Mouse (Mus musculus) lung, embryonic 16.5 days (tissue): ENCODE results near the gene Maml2. TPM values are rescaled to one million over a fixed set of nuclear protein-coding genes. Genes with fewer than 3 reads are reported as not detected.

Experiments used
- ATAC-seq: fragments of 200-750 bp; cut with Nextera tagmentation; 2 replicates; pipeline ENCODE4 v1.8.0; 2017; ENCODE audit warnings: low read depth, mild to moderate bottlenecking, moderate library complexity
- H3K27ac ChIP-seq: fragments of 300-500 bp; sonication (generic); 2 replicates; pipeline ENCODE4 v1.5.1; 2014; ENCODE audit warnings: mild to moderate bottlenecking, control low read depth, low read length
- H3K27me3 ChIP-seq: fragments of 300-500 bp; sonication (generic); 2 replicates; pipeline ENCODE4 v1.6.1; 2014; ENCODE audit warnings: low read depth, low read length, mixed read lengths; ENCODE audit not compliant: control insufficient read depth, insufficient read depth
- H3K36me3 ChIP-seq: fragments of 300-500 bp; sonication (generic); 2 replicates; pipeline ENCODE4 v1.6.1; 2014; ENCODE audit warnings: low read length; ENCODE audit not compliant: control insufficient read depth, insufficient read depth
- H3K4me1 ChIP-seq: fragments of 300-500 bp; sonication (generic); replicated peaks from 2 replicates; pipeline ENCODE4 v1.6.1; 2014; ENCODE audit warnings: low read length, mixed read lengths; ENCODE audit not compliant: control insufficient read depth, insufficient read depth
- H3K4me2 ChIP-seq: fragments of 300-500 bp; sonication (generic); 2 replicates; pipeline ENCODE4 v1.6.1; 2014; ENCODE audit warnings: low read depth, low read length, control low read depth
- H3K4me3 ChIP-seq: fragments of 300-500 bp; sonication (generic); 2 replicates; pipeline ENCODE4 v1.5.1; 2014; ENCODE audit warnings: mild to moderate bottlenecking, low read length, control low read depth
- H3K9ac ChIP-seq: fragments of 300-500 bp; sonication (generic); 2 replicates; pipeline ENCODE4 v1.6.1; 2014; ENCODE audit warnings: low read length, control low read depth
- H3K9me3 ChIP-seq: fragments of 300-500 bp; sonication (generic); 2 replicates; pipeline ENCODE4 v1.6.1; 2016; ENCODE audit warnings: low read length; ENCODE audit not compliant: control insufficient read depth
- WGBS: fragments of 180-500 bp; shearing (Covaris S2); extraction: QIAGEN DNeasy Blood & Tissue Kit; methylation state at CpG from one replicate; pipeline ENCODE4 v1.1.7; 2014; 5-methylcytosine and 5-hydroxymethylcytosine counted together
- polyA plus RNA-seq: library from polyadenylated mRNA; unstranded; fragments of >200 nt; fragmentation: Nextera tagmentation; extraction: Ambion mirVana; gene quantifications from 2 replicates; pipeline ENCODE4 v1.2.1, GENCODE M21; 2015

The Maml2 gene
- polyA plus RNA-seq, 1 experiment from 2014 or later = 15.3 TPM

- Histone ChIP-seq H3K27ac (no peak overlapping the region), H3K9ac (no peak overlapping the region)
- WGBS = 77% methylated on average over 3 of the region's 3 CpGs
These were observed 258.9 kb downstream of the Maml2 start for GRCm38 (mm10) chr9:13556696-13557095.

GRCm38 (mm10) chr9:13558811-13559372 is 261.1 kb downstream of the Maml2 start:
- H3K4me2 ChIP-seq = no peak overlapping the region
- 54% methylated on average over 4 of the region's 4 CpGs for WGBS
- no peak for ATAC-seq
- H3K9me3 ChIP-seq = no peaks in the 10 kb centered on the region
- no peaks in the 10 kb centered on the region for H3K27me3 ChIP-seq
- H3K36me3 ChIP-seq = no peaks in the 10 kb centered on the region
- H3K27ac ChIP-seq = no peak overlapping the region
- no peak overlapping the region for H3K4me3 ChIP-seq
- peaks cover 13% of the 10 kb centered on the region for H3K4me1 ChIP-seq
- H3K9ac ChIP-seq = no peak overlapping the region

More at GRCm38 (mm10) chr9:13556696-13557095, 258.9 kb downstream of the Maml2 start:
- Histone ChIP-seq H3K36me3 (no peaks in the 10 kb centered on the region), H3K27me3 (no peaks in the 10 kb centered on the region), H3K4me3 (no peak overlapping the region), H3K4me1 (0 out of 2 replicates have a peak, but pooled peaks cover 2% of the 10 kb centered on the region), H3K9me3 (no peaks in the 10 kb centered on the region), H3K4me2 (no peak overlapping the region)
- ATAC-seq = no peak

- no peaks in the 10 kb centered on the region for H3K27me3 ChIP-seq
- WGBS = 71% methylated on average over 9 of the region's 9 CpGs
- no peak overlapping the region for H3K4me3 ChIP-seq
- H3K9me3 ChIP-seq = no peaks in the 10 kb centered on the region
- H3K27ac ChIP-seq = no peak overlapping the region
- H3K4me2 ChIP-seq = no peak overlapping the region
- no peak for ATAC-seq
- no peak overlapping the region for H3K9ac ChIP-seq
- H3K4me1 ChIP-seq = peaks cover 17% of the 10 kb centered on the region
- H3K36me3 ChIP-seq = no peaks in the 10 kb centered on the region
These were observed 262.9 kb downstream of the Maml2 start for GRCm38 (mm10) chr9:13560651-13561050.

GRCm38 (mm10) chr9:13561335-13561734 is 263.6 kb downstream of the Maml2 start:
- H3K4me1 ChIP-seq = peaks cover 17% of the 10 kb centered on the region

GRCm38 (mm10) chr9:13563475-13564414 is 266.0 kb downstream of the Maml2 start:
- H3K36me3 ChIP-seq = no peaks in the 10 kb centered on the region
- no peaks in the 10 kb centered on the region for H3K9me3 ChIP-seq
- peak overlapping the region; percentile 74 for H3K27ac ChIP-seq
- H3K4me1 ChIP-seq = peaks cover 17% of the 10 kb centered on the region
- no peaks in the 10 kb centered on the region for H3K27me3 ChIP-seq
- H3K4me3 ChIP-seq = no peak overlapping the region
- ATAC-seq = peak; percentile 83
- peak overlapping the region; percentile 31; the same call in 1 of the 2 replicates for H3K9ac ChIP-seq
- H3K4me2 ChIP-seq = peak overlapping the region; percentile 19; the same call in 1 of the 2 replicates
- WGBS = 15% methylated on average over 10 of the region's 10 CpGs

More at GRCm38 (mm10) chr9:13561335-13561734, 263.6 kb downstream of the Maml2 start:
- Histone ChIP-seq H3K9me3 (no peaks in the 10 kb centered on the region), H3K27me3 (no peaks in the 10 kb centered on the region), H3K36me3 (no peaks in the 10 kb centered on the region), H3K4me3 (no peak overlapping the region), H3K9ac (no peak overlapping the region), H3K27ac (no peak overlapping the region), H3K4me2 (no peak overlapping the region)
- WGBS = 100% methylated on average over 1 of the region's 1 CpGs
- ATAC-seq = no peak

- no peak overlapping the region for H3K9ac ChIP-seq
- H3K4me2 ChIP-seq = no peak overlapping the region
- 63% methylated on average over 11 of the region's 11 CpGs for WGBS
These were observed 267.7 kb downstream of the Maml2 start for GRCm38 (mm10) chr9:13565343-13566019.

GRCm38 (mm10) chr9:13566154-13566885 is 268.6 kb downstream of the Maml2 start:
- no peaks in the 10 kb centered on the region for H3K9me3 ChIP-seq
- H3K27me3 ChIP-seq = no peaks in the 10 kb centered on the region
- H3K4me2 ChIP-seq = no peak overlapping the region
- H3K27ac ChIP-seq = no peak overlapping the region
- no peak overlapping the region for H3K4me3 ChIP-seq
- no peak for ATAC-seq
- H3K9ac ChIP-seq = no peak overlapping the region
- peaks cover 15% of the 10 kb centered on the region for H3K4me1 ChIP-seq
- H3K36me3 ChIP-seq = no peaks in the 10 kb centered on the region
- WGBS = 85% methylated on average over 5 of the region's 5 CpGs

More at GRCm38 (mm10) chr9:13565343-13566019, 267.7 kb downstream of the Maml2 start:
- H3K36me3 ChIP-seq = no peaks in the 10 kb centered on the region
- peaks cover 15% of the 10 kb centered on the region for H3K4me1 ChIP-seq
- ATAC-seq = no peak
- H3K27me3 ChIP-seq = no peaks in the 10 kb centered on the region
- H3K4me3 ChIP-seq = no peak overlapping the region
- no peaks in the 10 kb centered on the region for H3K9me3 ChIP-seq
- H3K27ac ChIP-seq = no peak overlapping the region

GRCm38 (mm10) chr9:13569023-13569422 is 271.3 kb downstream of the Maml2 start:
- H3K4me1 ChIP-seq = peaks cover 3% of the 10 kb centered on the region
- ATAC-seq = no peak
- 98% methylated on average over 4 of the region's 4 CpGs for WGBS
- H3K9ac ChIP-seq = no peak overlapping the region
- H3K4me2 ChIP-seq = no peak overlapping the region
- no peak overlapping the region for H3K4me3 ChIP-seq
- H3K27ac ChIP-seq = no peak overlapping the region
- H3K27me3 ChIP-seq = no peaks in the 10 kb centered on the region
- H3K9me3 ChIP-seq = peaks cover 3% of the 10 kb centered on the region; the same call in 1 of the 2 replicates
- no peaks in the 10 kb centered on the region for H3K36me3 ChIP-seq
